Mouse (Mus musculus): ENCODE data around the gene Adap1. TPM values are rescaled to one million over a fixed set of nuclear protein-coding genes. Genes with fewer than 3 reads are reported as not detected.

Gene Adap1
- total RNA-seq, 1 experiment from 2014 or later = 4.3 TPM

GRCm38 (mm10) chr5:139252081-139252909 lies 73.1 kb downstream of the Adap1 start, which contains the start of gene Get4:
Get4 (plus strand) TSS chr5:139252324.
- DNase-seq = peak; percentile 99

- DNase-seq = no peak
Measured at GRCm38 (mm10) chr5:139251736-139252080, 73.7 kb downstream of the Adap1 start.

GRCm38 (mm10) chr5:139251279-139251678 lies 74.1 kb downstream of the Adap1 start:
- DNase-seq = no peak

- peak; percentile 73 for DNase-seq
Measured at GRCm38 (mm10) chr5:139248846-139249245, 76.6 kb downstream of the Adap1 start.

- no peak for DNase-seq
Measured at GRCm38 (mm10) chr5:139247767-139248166, 77.7 kb downstream of the Adap1 start.

- no peak for DNase-seq
Measured at GRCm38 (mm10) chr5:139243384-139243783, 82.0 kb downstream of the Adap1 start.

GRCm38 (mm10) chr5:139241022-139241761 lies 84.2 kb downstream of the Adap1 start:
- no peak for DNase-seq

- DNase-seq = no peak
Measured at GRCm38 (mm10) chr5:139237436-139237835, 88.0 kb downstream of the Adap1 start.

GRCm38 (mm10) chr5:139234423-139234822 lies 91.0 kb downstream of the Adap1 start:
- no peak for DNase-seq

- DNase-seq = no peak
Measured at GRCm38 (mm10) chr5:139232083-139232482, 93.3 kb downstream of the Adap1 start.

GRCm38 (mm10) chr5:139229716-139230115 lies 95.7 kb downstream of the Adap1 start:
- DNase-seq = no peak

GRCm38 (mm10) chr5:139228318-139228717 lies 97.1 kb downstream of the Adap1 start:
- no peak for DNase-seq

- no peak for DNase-seq
Measured at GRCm38 (mm10) chr5:139227645-139228044, 97.8 kb downstream of the Adap1 start.

- no peak for DNase-seq
Measured at GRCm38 (mm10) chr5:139227236-139227635, 98.2 kb downstream of the Adap1 start.

GRCm38 (mm10) chr5:139223331-139223730 lies 102.1 kb downstream of the Adap1 start:
- no peak for DNase-seq

Small RNA genes lying within 50 kb of the gene (microRNA-seq; reads per million reads assigned to microRNA genes)
- gene Mir339 = 424 to 593 reads per million in 2 experiments

Other genes starting within 250 kb of the Adap1 start
- 20.9 and 28.5 TPM in 2 replicates for gene Prkar1b, start 175.6 kb downstream of the Adap1 start, total RNA-seq (2021)
- gene Dnaaf5, start 175.4 kb downstream of the Adap1 start, total RNA-seq (2021) = 20.7 and 25.3 TPM in 2 replicates
- 87.9 and 109 TPM in 2 replicates for gene Sun1, start 125.0 kb downstream of the Adap1 start, total RNA-seq (2021)
- 75.7 and 104 TPM in 2 replicates for gene Get4, start 73.3 kb downstream of the Adap1 start, total RNA-seq (2021)
- 61.7 and 66.5 TPM in 2 replicates for gene Cox19, start 25.8 kb upstream of the Adap1 start, total RNA-seq (2021)
- gene Cyp2w1, start 27.0 kb upstream of the Adap1 start, total RNA-seq (2021) = not detected in 2 replicates
- gene Gpr146, start 52.1 kb upstream of the Adap1 start, total RNA-seq (2021) = 13.1 and 16.0 TPM in 2 replicates
- 0.49 and 0.57 TPM in 2 replicates for gene C130050O18Rik, start 79.7 kb upstream of the Adap1 start, total RNA-seq (2021)
- 3.5 and 4.8 TPM in 2 replicates for gene Gper1, start 97.5 kb upstream of the Adap1 start, total RNA-seq (2021)
- gene 3110082I17Rik, start 134.9 kb upstream of the Adap1 start, total RNA-seq (2021) = 9.8 and 15.8 TPM in 2 replicates
- gene Zfand2a, start 158.9 kb upstream of the Adap1 start, total RNA-seq (2021) = 22.5 and 31.2 TPM in 2 replicates
- gene Uncx, start 217.9 kb upstream of the Adap1 start, total RNA-seq (2021) = not detected in 2 replicates